Mouse (Mus musculus): Measurements from ENCODE around the gene Patl1.
"Not testable (repeated sequence)": the region's sequence is repeated elsewhere in the genome, so short reads cannot be mapped to it uniquely, and the experiment has no call there.

Patl1 gene

DNA sequence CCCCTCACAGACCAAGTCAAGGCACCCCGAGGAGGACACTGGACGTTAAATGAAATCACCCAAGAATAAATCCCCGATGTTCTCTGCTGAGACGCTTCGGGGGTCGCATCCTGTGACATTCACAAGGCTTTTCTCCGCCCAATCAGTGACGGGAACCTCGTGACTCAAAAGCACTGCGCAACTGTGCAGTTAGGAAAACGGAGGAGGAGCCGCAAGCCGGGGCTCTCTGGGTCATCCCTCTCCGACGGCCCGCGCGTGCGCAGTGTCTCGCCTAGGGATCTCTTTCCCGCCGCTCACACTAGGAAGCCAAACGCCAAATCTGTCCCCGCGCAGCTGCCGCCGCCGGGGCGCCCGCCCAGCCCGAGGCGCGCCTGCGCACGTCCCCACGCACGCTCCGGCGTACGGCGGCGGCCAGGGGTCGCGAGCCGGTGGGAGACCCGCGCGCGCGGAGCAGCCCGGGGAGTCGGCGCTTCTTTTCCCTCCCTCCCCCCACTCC, at the start of gene Patl1:
Gene Patl1, plus strand, starts transcription at position 363 of the 496 bp plus-strand sequence.
- peak; percentile 99 for DNase-seq (ENCODE audit: low spot score)

DNA sequence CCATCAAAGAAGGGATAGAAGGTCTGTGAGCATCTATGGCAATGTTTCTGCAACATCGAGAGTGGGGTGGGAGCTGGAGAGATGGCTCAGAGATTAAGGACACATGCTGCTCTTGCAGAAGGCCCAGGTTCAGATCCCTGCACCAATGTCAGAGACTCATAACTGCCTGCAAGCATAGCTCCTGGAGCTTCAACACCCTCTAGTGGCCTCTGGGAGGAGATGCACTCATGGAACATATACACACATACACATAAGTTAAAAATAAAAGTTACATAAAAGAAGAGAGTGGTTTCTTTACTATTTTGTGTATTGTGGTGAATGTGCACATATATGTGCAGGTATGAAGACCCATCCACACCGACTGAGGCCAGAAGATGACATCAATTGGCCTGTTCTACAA, 44.4 kb upstream of the Patl1 start:
- no peak for DNase-seq (ENCODE audit: low spot score)

DNA sequence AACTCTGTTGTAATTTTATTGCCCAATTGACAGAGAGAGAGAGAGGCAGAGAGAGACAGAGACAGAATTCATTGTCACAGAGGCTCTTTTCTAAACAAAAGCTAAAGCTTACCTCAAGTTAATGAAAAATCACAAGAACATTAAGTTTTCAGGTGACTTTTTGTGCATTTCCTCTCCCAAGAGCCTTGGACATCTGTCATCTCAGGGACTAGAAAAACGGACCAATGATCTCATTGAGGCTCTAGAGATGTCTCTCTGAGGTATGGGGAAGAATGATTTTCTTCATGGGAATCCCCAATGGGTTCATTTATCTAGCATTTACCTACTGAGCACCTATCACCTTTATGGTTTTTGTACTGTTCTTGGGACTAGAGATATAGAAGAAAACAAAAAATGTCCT, 37.2 kb upstream of the Patl1 start, which contains the start of gene Olfr1419:
Gene Olfr1419, minus strand, starts transcription at position 101 of the 400 bp plus-strand sequence.
- no peak for DNase-seq (ENCODE audit: low spot score)

DNA sequence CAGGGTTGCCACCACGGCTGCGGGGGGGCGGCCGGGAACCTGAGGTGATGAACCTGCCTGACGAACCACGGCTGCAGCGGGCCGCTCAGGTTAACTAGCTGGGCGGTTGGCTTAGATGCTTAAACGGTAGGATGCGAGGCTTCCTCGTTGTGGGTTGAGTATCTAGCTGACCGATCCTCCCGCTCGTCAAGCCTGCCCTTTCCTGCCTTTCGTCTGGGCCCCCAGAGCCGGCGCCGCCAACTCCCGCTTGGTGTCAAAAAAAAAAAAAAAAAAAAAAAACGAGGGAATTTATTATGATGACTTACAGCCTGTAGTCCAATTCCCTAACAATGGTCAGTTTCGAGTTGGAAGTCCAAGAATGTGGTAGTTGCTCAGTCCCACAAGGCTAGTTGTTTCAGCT, 33.8 kb upstream of the Patl1 start:
- not testable (repeated sequence) for DNase-seq (ENCODE audit: low spot score)

DNA sequence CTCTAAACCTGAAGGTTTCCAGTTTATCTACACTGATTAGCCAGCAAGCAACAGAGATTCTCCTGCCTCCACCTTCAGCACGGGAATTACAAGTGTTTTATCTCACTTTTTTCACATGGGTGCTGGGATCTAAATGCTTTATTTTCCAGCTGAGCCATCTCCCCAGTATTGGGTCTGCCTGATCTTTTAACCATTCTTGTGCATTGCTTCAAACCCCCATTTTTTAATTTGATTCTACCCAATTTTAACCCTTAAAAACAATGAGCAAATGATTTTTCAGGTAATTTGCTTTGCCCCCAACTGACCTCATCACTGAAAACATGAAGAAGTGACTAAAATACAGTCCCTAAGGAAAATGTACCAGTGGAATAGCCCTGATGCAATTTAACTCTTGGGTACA, 25.9 kb upstream of the Patl1 start, which contains the start of gene Olfr1420:
Gene Olfr1420, plus strand, starts transcription at position 301 of the 400 bp plus-strand sequence.
- DNase-seq (ENCODE audit: low spot score), result no peak

DNA sequence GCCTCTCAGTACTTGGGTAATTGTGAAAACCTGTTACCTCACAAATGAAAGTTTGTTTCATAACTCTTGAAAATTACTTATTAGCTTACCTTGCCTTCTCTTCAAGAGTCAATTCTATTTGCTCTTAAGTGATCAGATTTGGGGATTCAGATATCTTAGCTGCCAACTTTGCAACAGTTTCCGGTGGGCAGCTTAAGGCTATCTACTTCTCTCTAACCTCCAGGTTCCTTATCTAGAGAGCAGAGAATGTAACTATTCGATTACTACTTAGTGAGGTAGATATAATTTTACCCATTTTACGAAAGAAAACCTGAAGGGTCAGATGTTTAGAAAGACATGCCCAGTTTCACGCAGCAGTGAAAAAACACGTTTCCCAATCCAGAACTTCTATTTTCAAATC, 1.2 kb upstream of the Patl1 start:
- no peak for DNase-seq (ENCODE audit: low spot score)

DNA sequence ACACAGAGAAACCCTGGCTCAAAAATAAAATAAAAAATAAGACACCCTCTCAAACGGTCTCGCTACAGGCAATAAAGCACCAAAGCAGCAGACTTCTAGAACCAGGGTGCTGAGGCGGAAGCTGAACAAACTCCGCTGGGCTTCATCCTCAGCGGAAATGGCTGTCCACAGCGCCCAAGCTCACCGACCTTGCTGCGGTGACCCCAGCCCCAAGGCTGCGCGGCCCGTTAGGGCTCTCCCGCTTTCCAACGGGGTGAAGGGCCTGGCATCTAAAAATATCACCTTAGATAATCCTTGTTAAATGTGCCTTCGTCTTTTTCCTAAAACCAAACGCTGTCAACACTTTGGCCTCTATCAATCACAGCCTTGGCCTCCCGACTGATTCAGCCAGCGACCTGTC, 596 bp upstream of the Patl1 start:
- DNase-seq (ENCODE audit: low spot score), result no peak

DNA sequence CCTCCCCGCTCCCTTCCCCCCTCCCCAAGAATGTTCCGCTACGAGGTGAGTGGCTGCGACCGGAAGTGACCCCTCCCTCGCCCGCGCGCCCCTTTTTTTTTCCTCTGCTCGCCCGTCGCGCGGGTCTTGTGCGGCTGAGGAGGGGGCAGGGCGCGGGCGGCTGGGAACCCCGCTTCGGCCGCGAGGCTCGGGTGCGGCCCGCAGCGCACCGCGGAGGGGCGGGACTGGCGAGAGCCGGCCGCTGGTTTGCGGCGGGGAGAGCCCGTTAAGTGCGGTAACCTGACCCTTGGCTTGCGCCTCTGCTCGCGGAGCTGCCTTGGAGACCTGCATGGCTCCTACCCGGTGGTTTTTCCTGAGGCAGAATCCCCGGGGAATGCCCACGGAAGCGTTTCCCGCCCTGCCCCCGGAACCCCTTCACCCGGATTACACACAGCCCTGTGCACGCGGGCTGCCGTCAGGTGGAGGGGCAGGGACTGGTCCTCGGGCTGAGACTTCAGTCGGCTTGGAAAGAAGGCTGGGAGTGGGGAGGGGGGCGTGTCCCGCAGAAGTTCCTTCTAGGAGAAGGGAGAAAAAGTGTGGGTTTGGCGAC, 428 bp downstream of the Patl1 start:
- DNase-seq (ENCODE audit: low spot score), result peak; percentile 70

DNA sequence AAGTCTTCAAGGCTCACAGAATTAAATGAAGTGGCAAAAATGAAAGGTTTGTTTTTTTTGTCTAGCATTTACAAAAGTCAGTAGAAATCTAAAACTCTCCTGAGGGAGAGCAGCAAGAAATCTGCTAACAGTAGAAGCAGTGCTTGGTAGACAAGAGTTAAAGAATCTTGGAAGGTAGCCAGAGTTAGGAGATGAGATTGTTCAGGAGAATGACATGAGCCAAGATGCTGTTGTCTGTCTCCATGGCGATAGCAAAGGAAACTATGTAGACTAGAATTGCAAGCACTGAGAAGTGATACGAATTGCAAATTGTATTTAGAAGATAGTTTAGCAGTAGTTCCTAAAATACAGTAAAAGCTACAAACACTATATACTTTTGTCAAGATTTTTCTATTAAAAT, 3.6 kb downstream of the Patl1 start:
- peak; percentile 7 for DNase-seq (ENCODE audit: low spot score)

DNA sequence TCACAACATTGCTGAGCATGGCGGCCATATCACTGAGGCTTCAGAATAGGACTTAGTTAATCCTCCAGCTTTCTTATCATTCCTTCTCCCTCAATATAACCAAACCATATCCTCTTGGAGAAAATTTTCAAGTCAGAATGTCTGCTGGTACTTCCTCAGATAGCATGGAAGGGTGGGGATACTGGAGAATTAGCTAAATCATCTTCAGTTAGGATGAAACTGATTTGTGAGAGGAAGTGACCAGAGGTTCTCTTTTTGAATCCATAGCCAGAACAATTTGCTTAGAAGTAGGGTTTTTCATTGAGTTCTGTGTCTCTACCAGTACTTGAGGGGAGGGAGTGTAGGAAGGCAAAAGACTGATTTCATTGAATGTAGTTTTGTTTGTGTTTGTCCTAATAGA, 9.9 kb downstream of the Patl1 start:
- no peak for DNase-seq (ENCODE audit: low spot score)

DNA sequence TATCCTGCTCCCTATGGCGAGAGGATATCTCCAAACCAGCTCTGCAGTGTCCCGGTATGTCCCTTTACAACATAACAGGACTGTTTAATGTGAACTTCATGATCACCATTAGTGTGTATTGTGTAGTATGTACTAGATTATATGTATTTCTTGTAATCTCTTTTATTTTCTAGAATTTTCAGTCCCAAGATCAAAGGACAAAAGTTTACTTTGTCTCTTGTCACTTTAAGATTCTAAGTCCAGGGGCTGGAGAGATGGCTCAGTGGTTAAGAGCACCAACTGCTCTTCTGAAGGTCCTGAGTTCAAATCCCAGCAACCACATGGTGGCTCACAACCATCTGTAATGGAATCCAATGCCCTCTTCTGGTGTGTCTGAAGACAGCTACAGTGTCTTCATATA, 10.3 kb downstream of the Patl1 start:
- DNase-seq (ENCODE audit: low spot score), result not testable (repeated sequence)

DNA sequence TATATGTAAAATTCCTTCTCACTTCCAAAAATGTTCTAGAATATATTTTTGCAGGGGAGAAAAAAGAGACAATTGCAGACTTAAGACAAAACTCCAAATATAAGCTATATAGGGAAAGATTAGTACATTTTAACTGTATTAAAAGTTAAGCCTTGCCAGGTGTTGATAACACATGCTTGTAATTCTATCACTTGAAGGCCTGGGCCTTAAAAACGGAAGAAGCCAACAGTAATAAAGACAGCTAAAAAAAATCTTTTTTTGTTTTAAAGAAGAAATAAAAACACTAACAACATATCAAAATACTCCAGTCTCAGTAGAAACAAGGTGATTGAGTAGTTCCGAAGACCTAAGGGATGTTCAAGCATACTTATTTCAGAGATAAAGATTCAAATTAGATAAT, 14.2 kb downstream of the Patl1 start:
- no peak for DNase-seq (ENCODE audit: low spot score)

DNA sequence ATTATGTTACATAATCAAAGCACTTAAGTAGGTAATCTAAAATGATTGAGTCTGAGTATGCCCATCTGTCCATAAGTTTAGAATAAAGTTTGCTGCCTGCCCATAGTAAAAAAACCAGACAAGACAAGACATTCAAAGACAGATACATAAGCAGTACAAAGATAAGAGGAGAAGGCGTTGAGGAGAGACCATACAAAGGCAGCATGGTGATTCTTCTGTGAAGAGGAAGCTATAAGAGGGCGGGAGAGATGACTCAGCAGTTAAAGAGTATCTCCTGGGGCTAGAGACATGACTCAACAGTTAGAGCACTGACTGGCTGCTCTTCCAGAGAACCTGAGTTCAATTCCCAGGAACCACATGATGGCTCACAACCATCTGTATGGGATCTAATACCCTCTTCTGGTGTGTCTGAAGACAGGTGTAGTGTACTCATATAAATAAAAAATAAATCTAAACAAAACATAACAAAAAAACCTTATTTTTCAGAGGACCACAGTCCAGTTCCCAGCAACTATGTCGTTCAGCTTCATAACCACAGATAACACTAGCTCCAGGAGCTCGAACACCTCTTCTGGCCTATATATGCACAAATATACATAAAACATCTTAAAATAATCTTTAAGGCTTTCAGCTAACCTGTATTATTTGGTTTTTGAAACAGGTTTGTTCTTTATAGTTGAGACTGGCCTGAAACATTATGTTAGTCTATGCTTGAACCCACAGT, 16.0 kb downstream of the Patl1 start:
- DNase-seq (ENCODE audit: low spot score), result peak; percentile 3

DNA sequence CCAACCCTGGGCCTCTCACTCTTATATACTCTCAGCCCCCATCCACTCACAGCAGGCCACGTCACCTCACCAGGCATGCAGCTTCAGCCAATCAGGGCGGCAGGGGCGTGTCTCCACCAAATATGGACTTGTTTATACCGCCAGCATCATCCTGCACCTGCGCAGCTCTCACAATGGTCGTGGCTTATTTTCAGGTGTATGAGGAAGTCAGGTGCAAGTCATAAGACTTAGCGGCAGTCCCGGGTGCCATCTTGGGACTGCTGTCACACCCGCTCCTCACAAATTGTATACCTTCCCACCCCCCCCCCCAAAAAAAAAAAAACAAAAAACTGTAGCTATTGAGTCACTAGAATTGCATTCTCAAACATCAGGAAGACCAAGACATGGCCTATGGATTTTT, 34.3 kb downstream of the Patl1 start:
- DNase-seq (ENCODE audit: low spot score), result not testable (repeated sequence)

DNA sequence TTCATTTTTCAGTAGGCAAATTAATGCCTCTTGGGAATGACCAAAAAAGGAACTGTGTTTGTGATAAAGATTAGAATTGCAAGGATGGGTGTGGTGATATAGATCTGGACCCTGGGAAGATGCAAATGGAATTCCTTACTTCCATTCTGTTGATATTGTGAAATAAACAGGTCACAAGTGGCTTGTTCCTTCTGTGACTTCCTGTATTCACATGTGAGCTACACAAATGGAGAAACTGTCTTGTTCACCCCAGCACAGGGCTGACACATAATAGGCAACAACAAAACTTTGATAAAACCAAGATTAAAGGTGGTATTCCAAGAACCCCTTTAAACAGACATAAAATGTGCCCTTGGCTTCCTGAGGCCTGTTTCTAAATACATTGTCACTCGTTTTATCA, 37.7 kb downstream of the Patl1 start:
- DNase-seq (ENCODE audit: low spot score), result no peak

DNA sequence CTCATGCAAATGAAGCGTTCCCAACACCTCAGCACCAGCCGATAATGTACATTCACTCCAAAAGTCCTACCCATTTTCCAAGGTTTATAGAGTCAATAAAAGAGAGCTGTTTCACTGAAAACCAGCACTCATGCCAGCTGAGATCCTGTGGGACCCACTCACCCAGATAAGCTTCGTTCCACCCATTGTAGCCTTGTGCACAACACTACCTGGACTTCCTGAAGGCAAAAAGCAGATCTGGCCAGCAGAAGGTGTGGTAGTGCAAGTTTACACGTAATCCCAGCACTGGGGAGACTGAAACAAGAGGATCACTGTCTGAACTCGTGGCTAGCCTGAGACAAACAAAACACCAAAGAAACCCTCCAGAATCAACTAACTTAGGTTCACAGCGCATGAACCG, 38.5 kb downstream of the Patl1 start:
- no peak for DNase-seq (ENCODE audit: low spot score)

DNA sequence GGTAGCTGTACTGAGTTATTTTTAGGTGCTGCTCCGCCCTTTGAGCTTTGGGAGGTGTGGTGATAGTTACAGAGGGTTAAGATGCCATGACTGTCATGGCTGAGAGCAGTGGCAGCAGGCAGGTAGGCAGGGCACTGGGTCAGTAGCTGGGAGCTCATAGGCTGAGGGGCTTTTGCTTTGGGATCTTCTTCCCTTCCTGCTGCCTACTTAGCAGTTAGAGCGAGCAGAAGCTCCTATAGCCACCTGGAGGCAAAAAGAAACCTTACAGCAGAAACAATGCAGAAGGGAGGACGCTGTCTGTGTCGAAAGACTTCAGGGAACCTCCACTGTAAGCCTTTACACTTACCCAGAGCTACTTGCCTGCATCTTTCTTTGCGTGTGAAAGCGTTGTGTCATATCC, 42.0 kb downstream of the Patl1 start:
- no peak for DNase-seq (ENCODE audit: low spot score)

DNA sequence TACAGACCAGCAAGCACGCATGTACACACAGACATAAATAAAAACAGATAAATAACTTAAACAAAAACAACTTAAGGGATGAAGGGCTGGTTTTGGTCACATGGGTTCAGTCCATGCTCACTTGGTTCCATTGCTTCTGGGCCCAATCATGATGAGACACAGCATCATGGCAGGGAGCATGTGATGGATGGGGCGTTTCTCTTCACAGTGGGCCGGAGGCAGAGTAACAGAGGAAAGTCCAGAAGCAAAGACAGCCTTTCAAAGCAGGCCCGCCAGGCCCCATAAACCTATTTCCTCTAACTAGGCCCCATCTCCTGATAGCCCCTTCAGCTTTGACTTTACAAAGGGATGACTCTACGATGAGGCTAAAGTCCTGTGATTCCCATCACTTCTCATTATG, 44.4 kb downstream of the Patl1 start:
- DNase-seq (ENCODE audit: low spot score), result no peak

DNA sequence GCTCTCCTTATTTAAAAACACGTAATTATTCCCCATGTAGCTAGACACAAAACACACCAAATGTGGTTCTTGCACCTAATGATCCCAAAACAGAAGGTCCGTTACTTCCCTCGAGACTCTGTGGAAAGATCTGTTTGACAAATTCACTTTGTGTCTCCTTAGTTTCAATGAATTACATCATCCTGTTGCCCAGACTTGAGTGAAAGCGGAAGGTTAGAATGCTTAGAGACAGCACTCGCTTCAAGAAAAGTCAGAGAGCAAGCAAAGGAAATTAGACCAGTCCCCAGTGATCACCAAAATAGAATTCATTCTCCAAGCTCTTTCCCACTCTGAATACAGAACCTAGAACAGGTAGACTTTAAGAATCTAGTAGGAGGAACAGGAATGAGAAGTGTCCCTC, 45.2 kb downstream of the Patl1 start:
- no peak for DNase-seq (ENCODE audit: low spot score)

DNA sequence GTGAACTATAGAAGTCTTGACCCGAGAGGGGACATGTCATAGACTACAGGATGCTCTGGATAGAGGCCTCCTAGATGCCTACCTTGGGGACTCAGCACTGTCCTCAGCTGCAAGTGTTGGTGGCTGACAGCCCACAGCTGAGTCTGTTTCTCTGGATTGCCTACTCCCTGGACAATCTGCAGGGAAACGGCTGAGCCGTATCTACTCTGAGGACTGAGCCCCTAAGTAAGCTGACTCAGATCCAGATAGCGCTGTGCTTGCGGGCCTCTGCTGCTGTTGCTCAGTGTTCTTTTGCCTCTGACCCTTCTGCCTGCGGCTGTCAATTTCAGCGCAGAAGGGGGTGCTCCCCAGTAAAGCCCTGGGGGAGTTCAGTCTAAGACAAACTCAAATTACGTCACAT, 45.6 kb downstream of the Patl1 start:
- DNase-seq (ENCODE audit: low spot score), result no peak

DNA sequence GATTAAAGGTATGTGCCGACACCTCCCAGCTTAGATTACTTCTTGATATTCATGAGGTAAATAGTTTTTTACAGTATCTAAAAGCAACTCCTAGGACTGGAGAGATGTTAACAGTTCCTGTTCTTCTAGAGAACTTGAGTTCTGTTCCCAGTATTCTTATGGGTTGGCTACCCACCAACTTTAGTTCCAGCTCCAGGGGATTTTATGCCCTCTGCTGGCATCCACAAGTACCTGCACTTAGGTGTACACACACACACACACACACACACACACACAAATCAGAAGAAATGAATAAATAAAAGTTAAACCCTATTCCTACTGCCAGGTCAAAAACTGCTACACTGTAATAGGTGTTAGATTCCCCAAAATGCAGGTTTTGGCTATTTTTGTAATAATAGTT, 52.1 kb downstream of the Patl1 start:
- DNase-seq (ENCODE audit: low spot score), result peak; percentile 3

DNA sequence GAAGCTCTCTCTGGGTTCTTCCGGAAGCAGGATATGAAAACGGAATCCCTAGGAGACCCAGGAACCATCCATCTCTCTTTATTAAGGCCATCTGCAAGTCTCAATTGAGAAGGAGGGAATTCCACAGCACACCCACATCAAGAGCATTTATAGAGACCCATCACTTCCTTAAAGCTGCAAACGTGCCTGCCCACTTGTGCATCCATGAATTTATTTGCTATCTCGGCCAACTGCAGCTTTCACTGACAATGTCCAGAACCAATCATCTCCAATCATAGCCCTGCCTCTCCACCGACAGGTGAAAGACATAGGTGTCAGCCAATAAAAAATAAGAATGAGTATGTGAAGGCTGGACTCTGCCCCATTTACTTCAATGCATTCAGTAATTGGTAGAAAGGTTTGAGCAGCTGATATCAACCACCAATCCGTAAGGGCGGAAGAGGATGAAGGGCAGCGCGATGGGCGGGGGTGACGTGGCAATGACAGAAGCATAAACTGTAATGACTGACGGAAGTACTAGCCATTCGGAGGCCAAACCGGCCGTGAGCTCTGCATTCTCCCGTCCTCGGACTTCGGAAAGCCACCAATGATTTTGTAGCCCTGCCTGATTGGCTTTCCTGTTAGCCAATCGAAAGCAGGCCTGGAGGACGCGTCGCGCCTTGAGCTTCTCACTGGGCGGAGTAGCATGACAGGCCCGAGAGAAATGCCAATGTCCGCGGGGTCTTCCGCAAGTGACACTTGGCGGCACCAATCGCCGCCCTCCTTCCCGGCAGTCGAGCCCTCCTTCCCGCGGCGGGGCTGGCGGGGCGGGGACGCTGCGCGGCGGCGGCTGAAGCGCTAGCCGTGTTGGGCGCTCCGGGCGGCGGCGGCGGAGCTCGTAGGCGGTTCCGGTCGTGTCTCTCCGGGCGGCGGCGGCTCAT, 53.1 kb downstream of the Patl1 start, which contains the start of gene Osbp:
Gene Osbp, plus strand, starts transcription at position 919 of the 920 bp plus-strand sequence.
- peak; percentile 100 for DNase-seq (ENCODE audit: low spot score)
